Mouse (Mus musculus) heart, adult 18-20 months (tissue): ENCODE results near the gene 1700028J19Rik. TPM values are rescaled to one million over a fixed set of nuclear protein-coding genes. Genes with fewer than 3 reads are reported as not detected.
"Not testable (repeated sequence)": the region's sequence is repeated elsewhere in the genome, so short reads cannot be mapped to it uniquely, and the experiment has no call there.

Experiments used
- DNase-seq, 2 experiments: peaks; one replicate each; pipeline ENCODE4 v3.0.0; 2021 to 2022; ENCODE audit warnings: mixed read lengths in 1 of 2
- total RNA-seq, 2 experiments: library from RNA; stranded (reverse); gene quantifications; 2 replicates each; pipeline ENCODE4 v1.2.3; 2021

1700028J19Rik gene
- total RNA-seq, 2 experiments from 2014 or later: 0.25 to 0.28 TPM

- not testable (repeated sequence) for DNase-seq
Measured at GRCm38 (mm10) chr7:44250732-44251275, 4.3 kb upstream of the 1700028J19Rik start.

DNA sequence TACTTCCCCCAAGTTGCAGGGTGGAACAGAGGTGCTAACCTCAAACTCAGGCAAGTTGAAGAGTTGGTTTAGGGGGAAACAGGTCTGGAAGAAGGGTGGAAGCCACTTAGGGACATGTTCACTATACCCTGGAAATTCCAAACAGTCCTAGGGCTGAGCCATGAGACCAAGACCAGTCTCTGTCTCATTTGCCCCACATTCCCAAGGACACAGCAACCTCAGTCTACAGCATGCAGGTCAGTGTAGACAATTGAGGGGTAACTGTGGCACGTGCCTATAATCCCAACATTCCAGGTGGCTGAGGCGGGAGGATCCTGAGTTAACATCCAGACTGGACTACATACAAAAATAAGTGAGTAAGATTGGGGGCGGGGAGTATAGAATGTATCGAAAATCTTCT, 2.8 kb upstream of the 1700028J19Rik start:
- no peak for DNase-seq

DNA sequence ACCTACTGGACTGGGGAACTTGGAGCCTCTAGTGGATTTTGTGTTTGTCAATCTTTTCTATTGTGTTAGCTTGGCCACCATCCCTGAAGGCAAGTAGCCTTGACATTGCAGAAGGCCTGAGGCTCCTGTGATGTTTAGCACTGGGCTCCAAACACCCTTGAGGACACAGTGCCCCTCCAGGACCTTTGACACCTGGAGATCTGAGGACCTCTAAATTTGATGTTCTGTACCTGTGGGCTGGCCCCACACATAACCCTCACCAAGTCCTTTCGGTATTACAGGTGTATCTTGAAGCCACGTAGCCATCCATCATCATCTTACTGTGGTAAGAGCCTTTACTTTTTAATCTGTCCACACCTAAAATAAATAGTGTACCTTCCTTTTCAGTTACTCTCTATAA, 1.5 kb upstream of the 1700028J19Rik start:
- no peak for DNase-seq

- peak in 1 of 2 experiments; percentile 24 for DNase-seq
Measured at GRCm38 (mm10) chr7:44246984-44247470, 532 bp upstream of the 1700028J19Rik start.

DNA sequence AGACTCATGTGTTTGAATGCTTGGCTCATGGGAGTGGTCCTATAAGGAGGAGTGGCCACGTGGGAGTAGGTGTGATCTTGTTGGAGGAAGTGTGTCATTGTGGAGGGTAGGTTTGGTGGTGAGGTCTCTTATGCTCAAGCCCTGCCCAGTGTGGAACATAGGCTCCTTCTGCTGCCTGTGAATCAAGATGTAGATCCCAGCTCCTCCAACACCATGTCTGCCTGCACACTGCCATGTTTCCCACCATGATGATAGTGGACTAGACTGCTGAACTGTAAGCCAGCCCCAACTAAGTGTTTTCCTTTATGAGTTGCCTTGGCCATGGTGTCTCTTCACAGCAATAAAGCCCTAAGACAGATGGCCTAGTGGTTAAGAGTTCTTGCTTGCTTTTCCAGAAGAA, 2.4 kb downstream of the 1700028J19Rik start:
- DNase-seq: no peak

GRCm38 (mm10) chr7:44241163-44241562, 5.3 kb downstream of the 1700028J19Rik start:
- no peak for DNase-seq

DNA sequence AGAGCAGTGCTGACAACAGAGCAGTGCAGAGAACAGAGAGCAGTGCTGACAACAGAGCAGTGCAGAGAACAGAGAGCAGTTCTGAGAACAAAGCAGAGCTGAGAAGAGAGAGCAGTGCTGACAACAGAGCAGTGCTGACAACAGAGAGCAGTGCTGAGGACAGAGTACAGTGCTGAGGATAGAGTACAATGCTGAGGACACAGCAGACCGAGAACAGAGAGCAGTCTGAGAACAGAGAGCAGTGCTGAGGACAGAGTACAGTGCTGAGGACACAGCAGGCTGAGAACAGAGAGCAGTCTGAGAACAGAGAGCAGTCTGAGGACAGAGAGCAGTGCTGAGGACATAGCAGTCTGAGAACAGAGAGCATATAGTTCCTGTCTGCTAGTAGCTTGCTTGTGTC, 5.8 kb downstream of the 1700028J19Rik start:
- DNase-seq: no peak

- DNase-seq: no peak
Measured at GRCm38 (mm10) chr7:44239913-44240312, 6.6 kb downstream of the 1700028J19Rik start.

DNA sequence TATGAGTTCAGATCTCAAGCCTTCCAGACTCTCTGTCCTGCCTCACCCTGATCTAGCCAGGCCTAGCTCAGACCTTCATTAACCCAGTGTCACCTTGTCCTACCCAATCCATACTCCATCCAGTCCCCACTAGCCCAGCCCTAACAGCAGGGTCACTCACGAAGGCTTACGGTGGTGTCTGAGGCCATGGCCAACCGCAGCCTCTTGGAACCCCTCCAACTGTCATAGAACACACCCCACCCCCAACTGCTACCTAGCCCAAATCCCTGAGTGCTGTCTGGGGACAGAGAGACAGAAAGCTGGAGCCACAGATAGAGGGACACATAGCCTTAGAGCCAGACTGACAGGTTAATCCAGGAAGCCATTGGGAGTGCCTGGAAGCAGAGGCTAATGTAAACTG, 10.6 kb downstream of the 1700028J19Rik start, which contains the start of gene Gm36864:
Gene Gm36864 (plus strand): TSS at position 269 of the 400 bp plus-strand sequence.
- no peak for DNase-seq

DNA sequence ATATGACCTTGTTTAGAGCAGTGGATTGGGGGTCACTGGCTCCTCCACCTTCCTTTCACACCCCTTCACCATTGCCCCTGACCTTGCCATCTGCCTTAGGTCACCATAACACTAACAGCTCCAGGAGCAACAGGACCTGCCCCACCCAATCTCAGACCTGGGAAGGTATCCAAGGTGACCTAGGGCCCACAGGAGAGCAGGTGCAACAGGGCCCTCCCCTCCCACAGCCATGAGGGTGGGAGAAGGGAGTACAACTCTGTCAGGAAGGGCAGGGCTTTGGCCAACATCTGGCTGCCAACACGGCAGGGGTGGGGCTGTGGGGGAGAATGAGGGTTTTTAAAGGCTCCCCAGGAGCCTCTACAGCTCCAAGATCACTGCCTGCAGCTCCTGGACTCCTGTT, 21.4 kb downstream of the 1700028J19Rik start, which contains the start of gene Klk1:
Gene Klk1 (plus strand): TSS at position 285 of the 400 bp plus-strand sequence.
- DNase-seq: no peak

DNA sequence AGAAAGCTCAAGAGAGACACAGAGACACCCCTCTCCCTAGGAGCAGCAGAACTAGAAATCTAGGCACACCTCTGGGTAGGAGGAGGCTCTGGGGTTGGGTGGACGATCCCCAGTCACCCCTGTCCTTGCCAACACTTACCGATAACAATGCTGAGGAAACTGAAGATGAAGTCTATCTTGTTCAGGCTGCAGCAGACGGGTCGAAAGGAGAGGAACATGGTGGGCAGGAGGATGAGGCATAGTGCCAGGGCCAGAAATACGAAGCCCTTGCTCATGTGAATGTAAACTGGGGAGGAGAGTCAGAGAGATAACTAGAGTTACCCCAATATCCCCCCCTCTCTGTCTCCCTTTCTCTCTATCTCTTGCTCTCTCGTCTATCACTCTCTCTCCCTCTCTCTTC, 24.2 kb downstream of the 1700028J19Rik start:
- not testable (repeated sequence) for DNase-seq

- DNase-seq: not testable (repeated sequence)
Measured at GRCm38 (mm10) chr7:44221601-44222000, 24.9 kb downstream of the 1700028J19Rik start.

DNA sequence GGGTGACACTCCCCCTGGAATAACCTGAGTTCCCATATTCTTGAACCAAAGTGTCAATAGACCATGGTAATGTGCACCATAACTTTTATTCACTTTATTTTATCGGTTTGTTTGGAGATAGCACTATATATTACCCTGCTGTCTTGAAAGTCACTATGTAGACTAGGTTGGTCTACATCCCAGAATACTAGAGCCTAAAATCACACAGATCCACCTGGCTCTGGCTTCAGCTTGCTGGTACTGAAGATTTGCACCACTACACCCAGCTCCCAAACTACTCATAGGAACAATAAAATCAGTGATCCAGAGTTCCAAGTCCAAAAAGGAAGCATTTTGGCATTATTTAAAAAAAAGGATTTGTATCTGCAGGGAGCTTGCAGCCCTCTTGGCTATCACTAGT, 30.9 kb downstream of the 1700028J19Rik start, which contains the start of gene Klk1b5:
Gene Klk1b5 (plus strand): TSS at position 301 of the 400 bp plus-strand sequence.
- DNase-seq: no peak

DNA sequence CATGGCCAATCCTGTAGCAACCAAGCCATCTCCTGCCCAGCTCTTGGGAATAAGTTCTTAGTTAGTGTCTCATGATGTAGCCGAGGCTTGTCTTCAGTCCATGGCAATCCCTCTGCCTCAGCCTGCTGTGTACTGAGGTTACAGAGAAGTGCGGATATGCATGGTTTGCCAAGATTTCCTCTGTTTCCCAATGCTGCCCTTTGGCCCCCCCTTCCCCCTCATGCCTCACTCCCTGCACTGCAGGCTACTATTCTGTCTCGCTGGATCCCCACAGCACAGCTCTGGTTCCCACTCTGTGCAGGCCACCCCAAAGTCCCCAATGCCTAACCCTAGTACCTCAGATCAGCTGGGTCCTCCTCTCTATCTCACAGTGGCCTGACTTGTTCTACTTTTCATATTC, 38.2 kb downstream of the 1700028J19Rik start:
- no peak for DNase-seq

DNA sequence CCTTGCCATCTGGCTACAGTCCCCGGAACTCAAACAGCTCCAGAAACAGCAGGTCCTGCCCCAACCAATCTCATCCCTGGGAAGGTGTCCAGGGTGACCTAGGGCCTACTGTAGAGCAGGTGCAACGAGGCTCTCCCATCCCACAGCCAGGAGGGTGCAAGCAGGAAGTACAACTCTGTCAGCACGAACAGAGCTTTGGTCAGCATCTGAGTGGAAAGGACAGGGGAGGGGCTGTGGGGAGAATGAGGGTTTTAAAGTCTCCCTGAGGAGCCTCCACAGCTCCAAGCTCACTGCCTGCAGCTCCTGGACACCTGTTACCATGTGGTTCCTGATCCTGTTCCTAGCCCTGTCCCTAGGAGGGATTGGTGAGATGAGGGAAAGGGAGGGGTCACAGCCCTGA, 39.4 kb downstream of the 1700028J19Rik start, which contains the start of gene Klk1b4:
Gene Klk1b4 (plus strand): TSS at position 301 of the 400 bp plus-strand sequence.
- not testable (repeated sequence) for DNase-seq

DNA sequence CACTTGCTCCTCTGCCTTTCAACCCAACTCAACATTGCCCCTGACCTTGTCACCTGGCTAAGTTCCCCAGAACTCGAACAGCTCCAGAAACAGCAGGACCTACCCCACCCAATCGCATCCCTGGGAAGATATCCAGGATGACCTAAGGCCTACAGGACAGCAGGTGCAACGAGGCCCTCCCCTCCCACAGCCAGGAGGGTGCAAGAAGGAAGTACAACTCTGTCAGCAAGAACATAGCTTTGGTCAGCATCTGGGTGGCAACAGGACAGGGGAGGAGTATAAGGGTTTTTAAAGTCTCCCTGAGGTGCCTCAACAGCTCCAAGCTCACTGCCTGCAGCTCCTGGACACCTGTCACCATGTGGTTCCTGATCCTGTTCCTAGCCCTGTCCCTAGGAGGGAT, 48.6 kb downstream of the 1700028J19Rik start, which contains the start of gene Klk1b3:
Gene Klk1b3 (plus strand): TSS at position 301 of the 400 bp plus-strand sequence.
- no peak for DNase-seq

- not testable (repeated sequence) for DNase-seq
Measured at GRCm38 (mm10) chr7:44193466-44193865, 53.0 kb downstream of the 1700028J19Rik start.

DNA sequence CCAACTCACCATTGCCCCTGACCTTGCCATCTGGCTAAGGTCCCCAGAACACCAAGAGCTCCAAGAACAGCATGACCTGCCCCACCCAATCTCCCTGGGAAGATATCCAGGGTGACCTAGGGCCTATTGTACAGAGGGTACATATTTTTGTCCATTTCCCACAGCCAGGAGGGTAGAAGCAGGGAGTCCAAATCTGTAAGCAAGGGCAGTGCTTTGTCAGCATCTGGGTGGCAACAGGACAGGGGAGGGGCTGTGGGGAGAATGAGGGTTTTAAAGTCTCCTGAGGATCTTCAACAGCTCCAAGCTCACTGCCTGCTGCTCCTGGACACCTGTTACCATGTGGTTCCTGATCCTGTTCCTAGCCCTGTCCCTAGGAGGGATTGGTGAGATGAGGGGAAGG, 58.6 kb downstream of the 1700028J19Rik start, which contains the start of gene Klk1b24:
Gene Klk1b24 (plus strand): TSS at position 301 of the 400 bp plus-strand sequence.
- not testable (repeated sequence) for DNase-seq

DNA sequence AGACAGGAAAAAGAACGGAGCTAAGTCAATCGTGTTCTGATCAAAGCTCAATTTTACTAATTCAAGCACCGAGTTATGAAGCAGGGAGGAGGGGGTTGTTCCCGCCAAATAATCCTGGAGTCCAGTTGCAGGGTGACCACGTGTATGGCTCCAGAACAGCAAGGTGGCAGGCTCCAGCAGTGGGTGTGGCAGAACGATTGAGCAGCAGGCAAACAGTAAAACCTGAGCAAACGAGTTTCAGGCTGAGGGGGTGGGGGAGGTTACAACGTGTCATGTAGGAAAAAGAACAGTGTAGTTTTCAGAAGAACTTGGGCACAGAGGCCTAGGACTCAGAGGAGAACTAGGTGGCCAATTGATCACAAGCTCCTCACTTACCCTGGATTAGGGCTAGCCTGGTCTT, 60.0 kb downstream of the 1700028J19Rik start:
- not testable (repeated sequence) for DNase-seq
